Mouse (Mus musculus) heart, adult 10 weeks (tissue): ENCODE data around the gene Pacsin2. TPM values are rescaled to one million over a fixed set of nuclear protein-coding genes. Genes with fewer than 3 reads are reported as not detected.

ENCODE experiments used
- polyA plus RNA-seq: library from polyadenylated mRNA; stranded (reverse); fragments of 350-450 nt; fragmentation: Illumina TruSeq; extraction: RNeasy Lipid Tissue Mini Kit (QIAGEN cat#74804); gene quantifications from one replicate; pipeline ENCODE4 v1.2.3, GENCODE M21; 2014; ENCODE audit warnings: low read depth, low replicate concordance

The Pacsin2 gene
- 176 TPM for polyA plus RNA-seq

GRCm38 (mm10) chr15:83464083-83464904, at the start of gene Pacsin2:
Gene Pacsin2, minus strand, starts transcription at chr15:83464606.

DNA sequence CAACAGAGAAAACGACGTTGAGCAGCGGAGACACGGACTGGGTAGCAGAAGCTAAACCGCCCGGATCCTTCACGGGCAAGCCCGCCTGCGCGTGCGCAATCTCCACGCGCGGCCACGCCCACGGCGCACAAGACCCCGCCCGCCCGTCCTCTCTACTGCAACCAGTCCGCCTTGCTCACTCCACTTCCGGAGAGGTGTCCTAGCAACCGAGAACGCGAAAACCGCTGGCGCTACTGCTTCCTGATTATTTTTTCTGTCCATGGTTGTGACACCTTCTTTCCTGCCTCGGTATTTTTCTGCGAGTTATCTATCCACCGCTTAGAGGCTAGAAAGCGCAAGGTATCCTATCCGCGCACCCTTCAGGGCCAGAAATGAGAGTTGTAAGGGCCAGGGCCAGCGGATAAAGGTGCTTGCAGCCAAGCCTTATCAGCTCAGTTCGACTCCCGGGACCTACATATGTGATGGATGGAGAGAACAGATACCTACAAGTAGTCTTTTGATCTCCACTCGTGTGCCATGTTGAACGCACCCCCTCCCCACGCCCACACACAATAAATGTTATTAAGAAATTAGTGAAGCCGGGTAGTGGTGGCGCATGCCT, 46.5 kb upstream of the Pacsin2 start, which contains the start of gene Ttll1:
Ttll1 (minus strand) TSS at position 89 of the 601 bp plus-strand sequence.

DNA sequence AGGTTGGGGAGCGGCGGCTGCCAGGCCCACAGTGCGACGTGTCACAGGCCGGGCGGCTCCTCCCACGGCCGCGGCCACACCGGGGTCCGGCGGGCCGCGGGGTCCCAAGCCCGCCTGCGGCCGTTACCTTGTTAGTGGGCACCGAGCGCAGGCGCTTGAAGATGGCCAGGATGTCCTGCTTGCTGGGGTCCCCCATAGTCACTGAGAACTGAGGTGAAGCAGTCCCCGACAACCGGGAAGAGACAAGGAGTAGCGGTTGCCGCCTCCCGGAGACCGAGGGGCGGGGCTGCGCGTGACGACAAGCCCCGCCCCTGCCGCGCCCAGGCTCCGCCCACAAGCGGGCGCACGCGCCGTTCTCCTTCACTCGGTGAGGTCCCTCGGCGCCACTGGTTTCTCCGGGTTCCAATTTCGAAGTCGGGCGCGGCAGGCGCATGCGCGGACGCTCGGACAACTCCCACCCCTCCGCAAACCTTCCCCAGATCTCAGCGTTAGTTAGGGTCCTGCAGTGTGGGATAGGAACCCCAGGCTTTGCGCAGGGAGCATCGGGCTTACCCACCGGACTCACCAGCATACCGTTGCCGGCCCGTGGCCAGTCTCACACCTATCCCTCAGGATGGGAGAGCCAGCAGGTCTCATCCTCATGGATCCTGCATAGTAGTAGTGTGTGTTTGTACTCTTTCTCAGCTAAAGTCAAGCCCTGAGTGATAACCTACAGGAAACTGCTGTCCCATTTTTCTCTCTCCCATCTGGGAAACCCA, 114.3 kb downstream of the Pacsin2 start, which contains the start of gene Arfgap3:
Arfgap3 (minus strand) TSS at position 294 of the 758 bp plus-strand sequence.

Other genes starting within 250 kb of the Pacsin2 start
- gene A4galt, start 212.8 kb downstream of the Pacsin2 start, polyA plus RNA-seq, result 4.6 TPM
- 11.2 TPM for gene Arfgap3, start 114.4 kb downstream of the Pacsin2 start, polyA plus RNA-seq
- 62.2 TPM for gene Ttll1, start 46.3 kb upstream of the Pacsin2 start, polyA plus RNA-seq
- 12.0 TPM for gene Bik, start 62.3 kb upstream of the Pacsin2 start, polyA plus RNA-seq
- gene Tspo, start 99.0 kb upstream of the Pacsin2 start, polyA plus RNA-seq, result 62.3 TPM
- gene Mcat, start 99.2 kb upstream of the Pacsin2 start, polyA plus RNA-seq, result 37.8 TPM
- 5.9 TPM for gene Ttll12, start 130.6 kb upstream of the Pacsin2 start, polyA plus RNA-seq